Mouse (Mus musculus): ENCODE measurements around the gene Olfr1024. TPM values are rescaled to one million over a fixed set of nuclear protein-coding genes. Genes with fewer than 3 reads are reported as not detected.

The Olfr1024 gene
- polyA plus RNA-seq (2012; rRNA removed), result not detected in 2 replicates

DNA sequence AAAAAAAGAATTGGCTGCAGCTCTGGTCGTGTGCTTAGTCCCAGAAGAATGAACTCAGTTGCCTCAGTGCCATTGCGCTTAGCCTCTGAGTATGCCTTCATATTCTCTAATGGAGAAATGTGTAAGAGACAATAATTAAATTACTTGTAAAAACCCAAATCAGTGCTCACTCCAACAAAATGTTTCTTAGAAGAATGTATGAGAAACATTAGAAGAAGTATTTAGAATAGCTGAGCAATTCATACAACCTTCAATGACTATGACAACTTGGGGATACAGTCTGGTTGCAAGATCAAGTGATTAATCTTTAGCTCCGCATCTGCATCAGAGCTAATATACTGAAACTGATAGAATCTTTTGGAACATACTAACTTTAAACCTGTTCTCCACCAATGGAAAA lies at the start of gene Olfr1024:
TSS of gene Olfr1024 (minus strand) at position 101 of the 400 bp plus-strand sequence.

DNA sequence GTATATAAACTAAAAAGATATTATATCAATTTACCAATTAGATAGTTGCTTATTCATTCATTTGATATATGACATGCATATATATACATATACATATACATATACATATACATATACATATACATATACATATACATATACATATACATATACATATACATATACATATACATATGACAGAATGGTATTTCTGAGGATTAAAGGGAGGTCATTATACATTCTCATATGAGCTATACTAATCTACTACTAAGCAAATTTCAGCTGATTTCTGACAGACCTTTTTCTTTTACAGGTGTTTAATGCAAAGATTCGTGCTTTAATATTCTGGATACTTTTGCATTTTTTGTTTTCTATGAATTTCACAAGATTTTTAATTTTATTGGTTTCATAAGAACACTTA lies 45.3 kb upstream of the Olfr1024 start, which contains the start of gene Olfr1028:
TSS of gene Olfr1028 (plus strand) at position 301 of the 400 bp plus-strand sequence.

DNA sequence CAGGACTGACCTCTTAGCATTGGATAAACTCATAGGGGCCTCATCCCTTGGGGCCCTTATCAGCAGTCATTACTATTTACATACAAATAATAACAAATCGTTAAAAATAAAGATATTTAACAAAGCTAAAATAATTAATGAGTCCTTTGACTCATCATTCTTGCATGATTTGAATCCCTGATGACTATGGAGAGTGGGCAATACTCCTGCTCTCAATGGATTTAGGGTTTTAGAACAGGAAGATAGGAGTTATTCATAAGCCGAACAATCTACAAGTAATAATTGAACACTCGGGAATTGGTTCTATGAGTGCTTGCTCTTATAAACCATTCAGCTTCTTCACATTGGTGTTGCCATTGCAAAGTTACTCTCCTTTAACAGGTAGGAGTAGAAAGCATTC lies 16.4 kb upstream of the Olfr1024 start, which contains the start of gene Olfr1026:
TSS of gene Olfr1026 (plus strand) at position 301 of the 400 bp plus-strand sequence.

DNA sequence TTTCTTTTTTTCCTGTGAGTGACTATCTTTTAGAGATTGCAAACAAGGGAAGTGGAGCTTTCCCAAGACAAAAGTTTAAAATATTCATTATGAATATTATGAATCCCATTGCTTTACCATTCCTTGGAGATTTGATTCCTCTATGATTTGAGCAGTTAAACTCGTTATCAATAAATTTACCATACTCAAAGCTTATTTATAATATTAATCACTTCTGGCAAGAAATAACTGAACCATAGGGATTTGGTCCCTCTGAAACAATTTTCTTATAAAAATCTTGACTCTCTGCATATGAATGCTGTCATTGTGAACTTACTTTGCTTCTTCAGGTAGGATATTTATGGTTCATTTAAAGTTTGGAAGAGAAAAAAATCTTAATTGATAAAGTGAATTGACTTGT lies 10.0 kb upstream of the Olfr1024 start, which contains the start of gene Olfr1025-ps1:
TSS of gene Olfr1025-ps1 (plus strand) at position 301 of the 400 bp plus-strand sequence.

DNA sequence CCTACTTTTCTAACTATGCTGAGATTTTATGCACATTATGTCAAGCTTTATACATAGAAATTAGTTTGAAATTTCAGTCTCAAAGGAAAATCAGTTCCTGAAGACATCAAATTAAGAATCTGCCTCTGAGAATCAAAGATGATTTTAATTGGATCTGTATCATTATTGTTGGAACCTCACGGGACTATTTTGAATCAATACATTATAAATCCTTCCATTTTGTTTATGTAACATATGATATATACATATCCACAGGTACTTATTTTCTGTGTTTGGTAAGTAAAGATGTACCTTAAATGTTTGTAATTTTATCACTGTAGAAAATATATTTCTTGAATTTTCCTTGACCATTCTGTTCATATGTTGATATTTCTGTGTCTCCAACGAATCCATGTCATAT lies 19.5 kb downstream of the Olfr1024 start, which contains the start of gene Olfr1023:
TSS of gene Olfr1023 (plus strand) at position 301 of the 400 bp plus-strand sequence.

DNA sequence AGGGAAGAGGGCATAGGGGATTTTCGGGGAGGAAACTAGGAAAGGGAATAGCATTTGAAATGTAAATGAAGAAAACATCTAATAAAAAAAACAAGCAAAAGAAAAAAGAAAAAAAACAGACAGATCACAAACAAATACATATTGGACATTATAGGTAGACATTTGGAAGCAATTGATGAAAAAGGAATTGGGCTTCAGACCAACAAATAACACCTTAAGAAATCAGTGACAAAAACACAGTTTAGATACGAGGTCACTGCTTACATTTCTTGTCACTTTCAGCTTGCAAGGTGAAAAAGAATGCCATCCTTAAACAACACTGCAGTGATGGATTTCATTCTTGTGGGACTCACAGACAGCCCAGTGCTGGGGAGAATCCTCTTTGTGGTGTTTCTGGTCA lies 36.6 kb downstream of the Olfr1024 start, which contains the start of gene Olfr1022:
TSS of gene Olfr1022 (plus strand) at position 301 of the 400 bp plus-strand sequence.

Other genes starting within 250 kb of the Olfr1024 start
- gene Olfr154, start 240.6 kb downstream of the Olfr1024 start, polyA plus RNA-seq (2012; rRNA removed), result not detected in 2 replicates
- gene Olfr1006, start 226.3 kb downstream of the Olfr1024 start, polyA plus RNA-seq (2012; rRNA removed), result not detected in 2 replicates
- gene Olfr1008, start 215.6 kb downstream of the Olfr1024 start, polyA plus RNA-seq (2012; rRNA removed), result not detected in 2 replicates
- gene Olfr1009, start 189.6 kb downstream of the Olfr1024 start, polyA plus RNA-seq (2012; rRNA removed), result not detected in 2 replicates
- not detected in 2 replicates for gene Olfr1012, start 142.3 kb downstream of the Olfr1024 start, polyA plus RNA-seq (2012; rRNA removed)
- gene Olfr1013, start 138.0 kb downstream of the Olfr1024 start, polyA plus RNA-seq (2012; rRNA removed), result not detected in 2 replicates
- gene Olfr1014, start 132.3 kb downstream of the Olfr1024 start, polyA plus RNA-seq (2012; rRNA removed), result not detected in 2 replicates
- not detected in 2 replicates for gene Olfr1015, start 123.0 kb downstream of the Olfr1024 start, polyA plus RNA-seq (2012; rRNA removed)
- not detected in 2 replicates for gene Olfr1016, start 102.5 kb downstream of the Olfr1024 start, polyA plus RNA-seq (2012; rRNA removed)
- gene Olfr1018, start 86.6 kb downstream of the Olfr1024 start, polyA plus RNA-seq (2012; rRNA removed), result not detected in 2 replicates
- gene Olfr1019, start 59.6 kb downstream of the Olfr1024 start, polyA plus RNA-seq (2012; rRNA removed), result not detected in 2 replicates
- gene Olfr1020, start 58.0 kb downstream of the Olfr1024 start, polyA plus RNA-seq (2012; rRNA removed), result not detected in 2 replicates
- not detected in 2 replicates for gene Olfr1022, start 36.5 kb downstream of the Olfr1024 start, polyA plus RNA-seq (2012; rRNA removed)
- gene Olfr1023, start 19.4 kb downstream of the Olfr1024 start, polyA plus RNA-seq (2012; rRNA removed), result not detected in 2 replicates
- gene Olfr1025-ps1, start 10.1 kb upstream of the Olfr1024 start, polyA plus RNA-seq (2012; rRNA removed), result not detected in 2 replicates
- not detected in 2 replicates for gene Olfr1026, start 16.5 kb upstream of the Olfr1024 start, polyA plus RNA-seq (2012; rRNA removed)
- gene Olfr1028, start 45.4 kb upstream of the Olfr1024 start, polyA plus RNA-seq (2012; rRNA removed), result not detected in 2 replicates
- gene Olfr1029, start 68.8 kb upstream of the Olfr1024 start, polyA plus RNA-seq (2012; rRNA removed), result not detected in 2 replicates
- not detected in 2 replicates for gene Olfr1030, start 74.2 kb upstream of the Olfr1024 start, polyA plus RNA-seq (2012; rRNA removed)
- gene Olfr1031, start 85.3 kb upstream of the Olfr1024 start, polyA plus RNA-seq (2012; rRNA removed), result not detected in 2 replicates
- not detected in 2 replicates for gene Olfr1032, start 100.5 kb upstream of the Olfr1024 start, polyA plus RNA-seq (2012; rRNA removed)
- 0.02 and 0.25 TPM in 2 replicates for gene Olfr1033, start 115.6 kb upstream of the Olfr1024 start, polyA plus RNA-seq (2012; rRNA removed)
- gene Olfr1034, start 140.8 kb upstream of the Olfr1024 start, polyA plus RNA-seq (2012; rRNA removed), result 0.04 TPM in 1 of 2 replicates, not detected in the other
- gene Olfr1036, start 168.9 kb upstream of the Olfr1024 start, polyA plus RNA-seq (2012; rRNA removed), result not detected in 2 replicates
- gene Olfr1037, start 182.3 kb upstream of the Olfr1024 start, polyA plus RNA-seq (2012; rRNA removed), result not detected in 2 replicates
- gene Olfr1039, start 230.9 kb upstream of the Olfr1024 start, polyA plus RNA-seq (2012; rRNA removed), result not detected in 2 replicates
- not detected in 2 replicates for gene Olfr1040, start 241.7 kb upstream of the Olfr1024 start, polyA plus RNA-seq (2012; rRNA removed)